Mouse (Mus musculus) limb, embryonic 11.5 days (tissue): ENCODE measurements around the gene Pilrb2. TPM values are rescaled to one million over a fixed set of nuclear protein-coding genes. Genes with fewer than 3 reads are reported as not detected.

Source experiments
- ATAC-seq: fragments of 200-750 bp; cut with Nextera tagmentation; 2 replicates; pipeline ENCODE4 v1.8.0; 2017; ENCODE audit warnings: low read depth; ENCODE audit not compliant: insufficient number of reproducible peaks, low FRiP score, low TSS enrichment
- DNase-seq: peaks from one replicate; pipeline ENCODE4 v3.0.0-alpha.2; 2015; ENCODE audit warnings: low spot score
- H3K27ac ChIP-seq: fragments of 300-500 bp; sonication (generic); replicated peaks from 2 replicates; pipeline ENCODE4 v1.5.1; 2014; ENCODE audit warnings: low read depth, mild to moderate bottlenecking, low read length
- H3K27me3 ChIP-seq: fragments of 300-500 bp; sonication (generic); 2 replicates; pipeline ENCODE4 v1.6.1; 2014; ENCODE audit warnings: mild to moderate bottlenecking, low read length, mixed read lengths; ENCODE audit not compliant: control insufficient read depth, insufficient read depth
- H3K36me3 ChIP-seq: fragments of 300-500 bp; sonication (generic); 2 replicates; pipeline ENCODE4 v1.6.1; 2014; ENCODE audit warnings: mild to moderate bottlenecking, low read length, moderate library complexity, mixed read lengths; ENCODE audit not compliant: control insufficient read depth, insufficient read depth
- H3K4me1 ChIP-seq: fragments of 300-500 bp; sonication (generic); 2 replicates; pipeline ENCODE4 v1.6.1; 2014; ENCODE audit warnings: low read length, mixed read lengths; ENCODE audit not compliant: control insufficient read depth, insufficient read depth
- H3K4me2 ChIP-seq: fragments of 300-500 bp; sonication (generic); 2 replicates; pipeline ENCODE4 v1.6.1; 2014; ENCODE audit warnings: low read depth, mild to moderate bottlenecking, moderate library complexity; ENCODE audit not compliant: severe bottlenecking
- H3K4me3 ChIP-seq: fragments of 300-500 bp; sonication (generic); 2 replicates; pipeline ENCODE4 v1.5.1; 2014; ENCODE audit warnings: low read depth, low read length
- H3K9ac ChIP-seq: fragments of 300-500 bp; sonication (generic); 2 replicates; pipeline ENCODE4 v1.6.1; 2014; ENCODE audit warnings: mild to moderate bottlenecking, low read length
- H3K9me3 ChIP-seq: fragments of 300-500 bp; sonication (generic); 2 replicates; pipeline ENCODE4 v1.6.1; 2016; ENCODE audit warnings: low read length; ENCODE audit not compliant: control insufficient read depth
- WGBS: fragments of 180-500 bp; shearing (Covaris S2); extraction: QIAGEN DNeasy Blood & Tissue Kit; methylation state at CpG from one replicate; pipeline ENCODE4 v1.1.7; 2014; 5-methylcytosine and 5-hydroxymethylcytosine counted together
- polyA plus RNA-seq: library from polyadenylated mRNA; unstranded; fragments of >200 nt; fragmentation: Nextera tagmentation; extraction: Ambion mirVana; gene quantifications from 2 replicates; pipeline ENCODE4 v1.2.1, GENCODE M21; 2014

Pilrb2 gene
- polyA plus RNA-seq, 1 experiment from 2014 or later, result not detected

GRCm38 (mm10) chr5:137828694-137829093, 42.9 kb downstream of the Pilrb2 start:
- no peak overlapping the region for H3K4me2 ChIP-seq
- no peak overlapping the region for H3K4me3 ChIP-seq
- H3K9ac ChIP-seq, result no peak overlapping the region
- DNase-seq (no peak), ATAC-seq (no peak)
- WGBS, result 87% methylated on average over 6 of the region's 6 CpGs
- no peaks in the 10 kb centered on the region for H3K9me3 ChIP-seq
- H3K4me1 ChIP-seq, result no peaks in the 10 kb centered on the region
- H3K27me3 ChIP-seq, result no peaks in the 10 kb centered on the region
- H3K36me3 ChIP-seq, result no peaks in the 10 kb centered on the region
- H3K27ac ChIP-seq, result no peak overlapping the region

DNA sequence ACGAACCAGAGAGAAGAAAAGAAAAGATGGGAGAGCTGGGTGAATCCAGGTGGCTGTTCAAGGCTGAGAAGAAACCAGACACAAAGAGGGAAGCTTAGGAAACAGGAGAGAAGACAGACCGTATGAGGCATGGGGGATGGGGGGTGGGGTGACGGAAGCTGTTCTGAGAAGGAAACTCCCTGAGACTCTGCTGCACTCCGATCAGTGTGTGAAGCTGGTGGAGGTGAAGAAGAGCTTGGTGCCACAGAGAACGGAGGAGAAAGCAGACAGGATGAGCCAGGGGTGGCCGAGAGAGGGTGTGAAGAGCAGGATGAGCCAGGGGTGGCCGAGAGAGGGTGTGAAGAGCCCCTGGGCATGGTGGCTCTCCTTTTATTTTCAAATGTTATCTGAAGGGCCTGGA, 45.2 kb downstream of the Pilrb2 start:
- Histone ChIP-seq H3K4me3 (no peak overlapping the region), H3K4me2 (no peak overlapping the region), H3K36me3 (no peaks in the 10 kb centered on the region), H3K27ac (no peak overlapping the region), H3K27me3 (no peaks in the 10 kb centered on the region), H3K9me3 (no peaks in the 10 kb centered on the region), H3K9ac (no peak overlapping the region), H3K4me1 (no peaks in the 10 kb centered on the region)
- no peak for DNase-seq
- ATAC-seq, result no peak
- WGBS, result 43% methylated on average over 6 of the region's 7 CpGs

GRCm38 (mm10) chr5:137825971-137826370, 45.6 kb downstream of the Pilrb2 start:
- Histone ChIP-seq H3K9me3 (no peaks in the 10 kb centered on the region), H3K27me3 (no peaks in the 10 kb centered on the region), H3K4me1 (no peaks in the 10 kb centered on the region), H3K27ac (no peak overlapping the region), H3K36me3 (no peaks in the 10 kb centered on the region), H3K4me2 (no peak overlapping the region), H3K9ac (no peak overlapping the region), H3K4me3 (no peak overlapping the region)
- ATAC-seq (no peak), DNase-seq (no peak)
- WGBS, result 82% methylated on average over 2 of the region's 2 CpGs

DNA sequence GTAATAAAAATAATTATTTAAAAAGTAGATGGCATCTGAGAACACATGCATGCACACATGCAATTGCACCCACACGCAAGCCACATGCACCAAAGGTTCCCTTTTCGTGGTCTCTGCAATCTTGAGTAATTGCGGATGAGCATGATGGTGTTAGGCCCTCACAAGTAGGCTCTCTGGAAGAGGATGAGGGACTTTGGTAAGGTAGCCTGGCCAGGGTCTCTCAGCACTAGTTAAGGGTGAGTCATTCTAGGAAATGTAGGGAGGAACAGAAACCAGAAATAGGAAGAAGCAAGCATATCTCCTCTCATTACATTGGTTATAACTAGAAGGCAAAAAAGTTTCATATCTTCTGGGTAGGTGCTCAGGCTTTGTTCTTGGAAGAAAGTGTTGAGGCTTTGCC, 46.6 kb downstream of the Pilrb2 start:
- Histone ChIP-seq H3K27me3 (no peaks in the 10 kb centered on the region), H3K4me3 (no peak overlapping the region), H3K9me3 (no peaks in the 10 kb centered on the region), H3K27ac (no peak overlapping the region), H3K4me1 (no peaks in the 10 kb centered on the region), H3K36me3 (no peaks in the 10 kb centered on the region), H3K4me2 (no peak overlapping the region), H3K9ac (no peak overlapping the region)
- WGBS, result 89% methylated on average over 3 of the region's 3 CpGs
- DNase-seq (no peak), ATAC-seq (no peak)

- WGBS, result 87% methylated on average over 6 of the region's 6 CpGs
- H3K27me3 ChIP-seq, result no peaks in the 10 kb centered on the region
- H3K4me3 ChIP-seq, result no peak overlapping the region
- no peak overlapping the region for H3K4me2 ChIP-seq
- H3K36me3 ChIP-seq, result no peaks in the 10 kb centered on the region
- no peaks in the 10 kb centered on the region for H3K4me1 ChIP-seq
- DNase-seq, result no peak
- ATAC-seq, result no peak
- no peaks in the 10 kb centered on the region for H3K9me3 ChIP-seq
- no peak overlapping the region for H3K9ac ChIP-seq
- H3K27ac ChIP-seq, result no peak overlapping the region
Observed at GRCm38 (mm10) chr5:137823455-137824045, 48.1 kb downstream of the Pilrb2 start.

- no peak for ATAC-seq
- Histone ChIP-seq H3K36me3 (no peaks in the 10 kb centered on the region), H3K9ac (no peak overlapping the region), H3K4me3 (no peak overlapping the region), H3K27me3 (no peaks in the 10 kb centered on the region), H3K4me1 (no peaks in the 10 kb centered on the region), H3K27ac (no peak overlapping the region), H3K4me2 (no peak overlapping the region), H3K9me3 (no peaks in the 10 kb centered on the region)
- WGBS, result 86% methylated on average over 1 of the region's 1 CpGs
- no peak for DNase-seq
Observed at GRCm38 (mm10) chr5:137822602-137823001, 49.0 kb downstream of the Pilrb2 start.

- Histone ChIP-seq H3K4me3 (no peak overlapping the region), H3K4me1 (no peaks in the 10 kb centered on the region), H3K36me3 (no peaks in the 10 kb centered on the region), H3K27ac (no peak overlapping the region), H3K4me2 (no peak overlapping the region), H3K9me3 (no peaks in the 10 kb centered on the region), H3K27me3 (no peaks in the 10 kb centered on the region), H3K9ac (no peak overlapping the region)
- DNase-seq (no peak), ATAC-seq (no peak)
- 71% methylated on average over 4 of the region's 4 CpGs for WGBS
Observed at GRCm38 (mm10) chr5:137822126-137822525, 49.5 kb downstream of the Pilrb2 start.

GRCm38 (mm10) chr5:137817466-137818222, 54.0 kb downstream of the Pilrb2 start:
- H3K4me3 ChIP-seq, result no peak overlapping the region
- no peaks in the 10 kb centered on the region for H3K9me3 ChIP-seq
- H3K4me2 ChIP-seq, result no peak overlapping the region
- H3K27me3 ChIP-seq, result no peaks in the 10 kb centered on the region
- no peak overlapping the region for H3K9ac ChIP-seq
- DNase-seq (no peak), ATAC-seq (no peak)
- WGBS, result 79% methylated on average over 4 of the region's 4 CpGs
- no peaks in the 10 kb centered on the region for H3K4me1 ChIP-seq
- no peaks in the 10 kb centered on the region for H3K36me3 ChIP-seq
- no peak overlapping the region for H3K27ac ChIP-seq
